Mouse (Mus musculus) heart, embryonic 14.5 days (tissue): Measurements from ENCODE around the gene Apoc3. TPM values are rescaled to one million over a fixed set of nuclear protein-coding genes. Genes with fewer than 3 reads are reported as not detected.

ENCODE experiments used
- ATAC-seq: fragments of 200-750 bp; cut with Nextera tagmentation; 2 replicates; pipeline ENCODE4 v1.8.0; 2017; ENCODE audit warnings: low read depth, moderate TSS enrichment; ENCODE audit not compliant: insufficient number of reproducible peaks, insufficient read depth, low FRiP score
- H3K27ac ChIP-seq, 2 experiments: fragments of 200-500 bp in 1 of 2; fragments of 300-500 bp in 1 of 2; sonication (generic) in 1 of 2; replicated peaks in 1 of 2; 2 replicates each; pipeline ENCODE4 v1.5.1; 2012 to 2014; ENCODE audit warnings: low read depth in 2 of 2, low read length in 2 of 2, control low read depth in 1 of 2, mild to moderate bottlenecking in 1 of 2, mixed read lengths in 1 of 2; ENCODE audit not compliant: control insufficient read depth in 1 of 2, insufficient read depth in 1 of 2
- H3K27me3 ChIP-seq: fragments of 300-500 bp; sonication (generic); 2 replicates; pipeline ENCODE4 v1.6.1; 2014; ENCODE audit warnings: mild to moderate bottlenecking, low read length, control low read depth; ENCODE audit not compliant: control insufficient read depth, insufficient read depth
- H3K36me3 ChIP-seq: fragments of 300-500 bp; sonication (generic); 2 replicates; pipeline ENCODE4 v1.6.1; 2014; ENCODE audit warnings: mild to moderate bottlenecking, control low read depth, low read length, mixed read lengths; ENCODE audit not compliant: control insufficient read depth, insufficient read depth
- H3K4me1 ChIP-seq, 2 experiments: fragments of 200-500 bp in 1 of 2; fragments of 300-500 bp in 1 of 2; sonication (generic) in 1 of 2; 2 replicates each; pipeline ENCODE4 v1.6.1; 2012 to 2014; ENCODE audit warnings: low read length in 2 of 2, control low read depth in 1 of 2, mixed read lengths in 1 of 2; ENCODE audit not compliant: control insufficient read depth in 2 of 2, insufficient read depth in 2 of 2
- H3K4me2 ChIP-seq: fragments of 300-500 bp; sonication (generic); 2 replicates; pipeline ENCODE4 v1.6.1; 2014; ENCODE audit warnings: mild to moderate bottlenecking, low read length
- H3K4me3 ChIP-seq, 2 experiments: fragments of 200-500 bp in 1 of 2; fragments of 300-500 bp in 1 of 2; sonication (generic) in 1 of 2; 2 replicates each; pipeline ENCODE4 v1.5.1; 2012 to 2014; ENCODE audit warnings: low read length in 2 of 2, mild to moderate bottlenecking in 2 of 2, control low read depth in 1 of 2, low read depth in 1 of 2, moderate library complexity in 1 of 2; ENCODE audit not compliant: control insufficient read depth in 1 of 2, insufficient read depth in 1 of 2
- H3K9ac ChIP-seq: fragments of 300-500 bp; sonication (generic); 2 replicates; pipeline ENCODE4 v1.6.1; 2014; ENCODE audit warnings: mild to moderate bottlenecking, low read length
- H3K9me3 ChIP-seq: fragments of 300-500 bp; sonication (generic); 2 replicates; pipeline ENCODE4 v1.6.1; 2016; ENCODE audit warnings: low read length, control low read depth; ENCODE audit not compliant: control insufficient read depth
- WGBS: fragments of 180-500 bp; shearing (Covaris S2); extraction: QIAGEN DNeasy Blood & Tissue Kit; methylation state at CpG from one replicate; pipeline ENCODE4 v1.1.7; 2014; 5-methylcytosine and 5-hydroxymethylcytosine counted together
- polyA plus RNA-seq: library from polyadenylated mRNA; unstranded; fragments of >200 nt; fragmentation: Nextera tagmentation; extraction: Ambion mirVana; gene quantifications from 2 replicates; pipeline ENCODE4 v1.2.1, GENCODE M21; 2014

Apoc3 gene
- polyA plus RNA-seq, 1 experiment from 2014 or later: not detected

DNA sequence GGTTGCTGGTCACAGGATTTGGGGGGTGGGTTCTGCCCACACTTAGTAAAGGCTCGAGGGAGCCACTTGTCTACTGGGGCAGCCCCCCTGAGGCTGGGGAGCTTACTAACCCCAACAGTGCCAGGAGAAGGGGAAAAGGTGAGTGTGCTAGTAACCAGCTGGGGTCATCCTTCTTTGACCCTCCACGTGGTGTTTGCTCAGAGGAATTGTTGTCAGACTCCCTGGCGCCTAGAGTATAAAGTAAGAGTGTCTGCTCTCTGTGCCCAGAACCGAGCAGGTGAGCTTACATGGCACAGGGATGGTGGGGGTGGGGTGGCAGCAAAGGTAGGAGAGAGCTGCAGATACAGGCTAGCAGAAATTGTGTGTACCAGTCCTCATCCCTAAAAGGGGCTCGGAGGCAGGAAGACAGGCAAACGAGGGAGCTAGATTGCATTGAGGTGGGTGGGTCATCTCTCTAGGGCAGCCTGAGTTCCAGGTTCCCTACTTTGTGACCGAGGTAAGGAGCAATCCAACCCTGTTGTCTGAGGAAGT lies 33.0 kb upstream of the Apoc3 start, which contains the start of gene Apoa5:
Gene Apoa5, plus strand, starts transcription at position 291 of the 531 bp plus-strand sequence.
- WGBS: 50% methylated on average over 7 of the region's 7 CpGs
- Histone ChIP-seq H3K27me3 (peaks cover 33% of the 10 kb centered on the region), H3K27ac (no peak within 1 kb of the TSS), H3K4me2 (no peak within 1 kb of the TSS), H3K4me3 (no peak within 1 kb of the TSS), H3K36me3 (no peaks in the 10 kb centered on the region), H3K4me1 (peaks cover under 1 to 2% of the 10 kb centered on the region in 2 experiments; a peak in 1 of 4 replicates), H3K9ac (no peak within 1 kb of the TSS), H3K9me3 (no peaks in the 10 kb centered on the region)
- ATAC-seq: no peak

DNA sequence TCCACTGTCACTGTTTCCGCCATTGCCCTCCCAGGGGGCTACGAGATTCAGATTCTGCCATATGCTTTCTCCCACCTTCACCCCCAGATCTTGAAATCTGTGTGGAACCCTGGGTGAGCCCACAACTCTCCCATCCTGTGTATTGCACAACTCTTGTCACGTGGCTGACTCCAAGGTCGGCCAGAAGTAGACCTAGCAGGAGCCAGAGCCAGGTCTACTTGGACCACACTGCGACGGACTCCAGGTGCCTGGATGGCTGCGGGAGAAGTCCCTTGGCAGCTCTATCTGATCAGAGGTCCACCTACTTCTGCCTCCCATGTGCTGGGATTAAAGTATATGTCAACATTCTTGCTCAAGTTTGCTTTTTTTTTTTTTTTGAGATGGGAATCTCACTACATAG lies 25.7 kb upstream of the Apoc3 start:
- H3K4me3 ChIP-seq: no peak overlapping the region
- no peak for ATAC-seq
- no peak overlapping the region for H3K27ac ChIP-seq
- WGBS: 86% methylated on average over 7 of the region's 7 CpGs
- peaks cover 0 to 2% of the 10 kb centered on the region in 2 experiments; a peak in 1 of 4 replicates for H3K4me1 ChIP-seq
- H3K4me2 ChIP-seq: no peak overlapping the region
- no peaks in the 10 kb centered on the region for H3K9me3 ChIP-seq
- H3K27me3 ChIP-seq: no peaks in the 10 kb centered on the region
- no peak overlapping the region for H3K9ac ChIP-seq
- H3K36me3 ChIP-seq: no peaks in the 10 kb centered on the region

DNA sequence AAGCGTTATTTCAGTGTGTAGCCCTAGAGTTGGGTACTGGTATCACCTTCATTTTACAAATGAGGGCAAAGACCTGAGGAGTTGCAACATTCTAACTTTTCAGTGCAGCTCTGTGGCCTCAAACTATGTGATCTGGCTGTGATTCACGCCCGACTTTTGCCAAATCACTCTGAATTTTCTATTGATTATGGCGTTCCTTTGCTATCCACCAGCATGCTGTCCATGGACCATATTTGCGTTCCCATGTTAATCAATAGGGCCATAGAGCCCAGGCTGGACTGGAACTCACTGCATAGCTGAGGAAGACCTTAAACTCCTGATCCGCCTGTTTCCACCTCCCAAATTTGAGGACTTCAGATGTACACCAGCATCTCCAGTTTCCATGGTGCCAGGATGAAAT lies 23.7 kb upstream of the Apoc3 start:
- Histone ChIP-seq H3K36me3 (no peaks in the 10 kb centered on the region), H3K4me3 (no peak overlapping the region), H3K9ac (no peak overlapping the region), H3K27ac (no peak overlapping the region), H3K9me3 (no peaks in the 10 kb centered on the region), H3K4me2 (no peak overlapping the region), H3K27me3 (no peaks in the 10 kb centered on the region), H3K4me1 (peaks cover 0 to 2% of the 10 kb centered on the region in 2 experiments; a peak in 1 of 4 replicates)
- ATAC-seq: no peak
- WGBS: 79% methylated on average over 6 of the region's 6 CpGs

DNA sequence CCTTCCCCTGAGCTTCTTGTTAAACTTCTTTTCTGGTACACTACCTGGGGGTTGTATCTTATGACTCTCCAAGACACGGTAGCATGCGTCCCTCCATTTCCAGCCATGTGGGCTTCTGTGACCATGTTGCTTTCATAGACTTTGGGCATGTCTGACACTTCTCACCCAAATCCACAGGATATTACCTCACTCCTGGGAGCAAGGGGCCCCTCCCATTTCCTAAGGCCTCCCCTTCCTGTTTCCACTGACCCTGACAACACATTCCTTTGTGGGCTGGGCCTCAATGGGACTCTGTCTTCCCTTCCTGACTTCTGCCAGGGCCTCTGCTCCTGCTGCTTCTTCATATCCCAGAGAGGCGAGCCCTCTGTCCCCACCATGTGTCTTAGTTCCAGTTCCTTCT lies 22.1 kb upstream of the Apoc3 start:
- no peaks in the 10 kb centered on the region for H3K9me3 ChIP-seq
- H3K4me2 ChIP-seq: no peak overlapping the region
- no peak overlapping the region for H3K4me3 ChIP-seq
- no peak overlapping the region for H3K9ac ChIP-seq
- peak; percentile 62; the same call in 1 of the 2 replicates for ATAC-seq
- peaks cover 0 to 2% of the 10 kb centered on the region in 2 experiments; a peak in 1 of 4 replicates for H3K4me1 ChIP-seq
- H3K36me3 ChIP-seq: no peaks in the 10 kb centered on the region
- 79% methylated on average over 3 of the region's 3 CpGs for WGBS
- H3K27me3 ChIP-seq: no peaks in the 10 kb centered on the region
- H3K27ac ChIP-seq: peak overlapping the region in 1 of 2 experiments; percentile 76; a peak in 3 of 4 replicates

DNA sequence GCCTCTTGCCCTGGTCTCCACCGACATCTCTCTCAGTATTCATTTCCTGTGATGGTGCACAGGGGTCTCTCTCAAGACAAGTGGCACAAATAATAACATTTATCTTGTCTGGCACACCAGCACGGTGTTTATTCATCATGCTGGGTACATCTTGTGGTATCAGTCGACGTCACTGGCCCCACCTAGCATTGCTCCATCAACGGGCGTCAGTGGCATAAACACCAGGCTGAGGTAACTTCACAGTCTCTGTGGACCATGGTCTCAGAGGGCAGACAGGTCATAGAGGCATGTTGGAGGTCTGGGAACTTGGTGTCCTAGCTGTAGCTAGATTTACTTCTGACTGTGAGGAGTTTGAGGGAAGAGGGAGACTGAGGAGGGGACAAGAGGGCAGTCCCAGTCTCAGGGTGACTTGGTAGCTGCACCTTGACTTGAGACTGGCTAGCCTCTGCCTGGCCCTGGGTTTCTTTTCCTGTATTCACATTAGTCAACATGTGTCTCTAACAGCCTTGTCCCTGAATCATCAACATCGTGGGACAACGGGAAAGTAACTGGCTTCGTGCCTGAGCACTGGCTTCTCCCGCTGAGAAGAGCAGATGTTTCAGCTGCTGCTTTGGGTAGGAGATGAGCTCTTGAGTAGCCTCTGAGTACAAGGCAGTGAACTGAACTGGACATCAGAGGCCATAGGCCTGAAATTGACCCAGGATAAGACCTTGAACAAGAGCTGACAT lies 21.4 kb upstream of the Apoc3 start:
- H3K9ac ChIP-seq: no peak overlapping the region
- no peaks in the 10 kb centered on the region for H3K27me3 ChIP-seq
- WGBS: 77% methylated on average over 10 of the region's 10 CpGs
- no peak for ATAC-seq
- H3K9me3 ChIP-seq: no peaks in the 10 kb centered on the region
- H3K27ac ChIP-seq: peak overlapping the region in 1 of 2 experiments; percentile 60; a peak in 2 of 4 replicates
- peaks cover 0 to 2% of the 10 kb centered on the region in 2 experiments; a peak in 1 of 4 replicates for H3K4me1 ChIP-seq
- no peaks in the 10 kb centered on the region for H3K36me3 ChIP-seq
- no peak overlapping the region for H3K4me3 ChIP-seq
- H3K4me2 ChIP-seq: no peak overlapping the region

DNA sequence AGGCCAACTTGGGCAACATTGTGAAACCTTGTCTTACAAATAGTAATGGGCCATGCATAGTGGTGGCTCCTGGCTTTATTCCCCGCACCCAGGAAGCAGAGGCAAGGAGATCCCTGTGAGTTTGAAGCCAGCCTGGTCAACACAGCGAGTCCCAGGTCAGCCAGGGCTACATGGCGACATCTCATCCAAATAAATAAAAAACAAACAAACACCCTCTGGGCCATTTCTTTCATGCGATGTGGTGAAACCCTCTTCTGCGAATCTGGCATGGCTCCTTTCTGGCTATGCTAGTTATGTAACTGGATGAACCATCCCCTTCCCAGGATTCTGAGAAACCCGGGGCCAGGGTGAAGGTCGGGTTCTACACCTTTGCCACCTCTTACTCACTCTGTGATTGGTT lies 20.7 kb upstream of the Apoc3 start:
- no peaks in the 10 kb centered on the region for H3K9me3 ChIP-seq
- WGBS: 84% methylated on average over 7 of the region's 7 CpGs
- H3K4me2 ChIP-seq: no peak overlapping the region
- no peaks in the 10 kb centered on the region for H3K27me3 ChIP-seq
- H3K36me3 ChIP-seq: no peaks in the 10 kb centered on the region
- ATAC-seq: no peak
- no peak overlapping the region for H3K27ac ChIP-seq
- H3K9ac ChIP-seq: no peak overlapping the region
- peaks cover 0 to 2% of the 10 kb centered on the region in 2 experiments; a peak in 1 of 4 replicates for H3K4me1 ChIP-seq
- H3K4me3 ChIP-seq: no peak overlapping the region

DNA sequence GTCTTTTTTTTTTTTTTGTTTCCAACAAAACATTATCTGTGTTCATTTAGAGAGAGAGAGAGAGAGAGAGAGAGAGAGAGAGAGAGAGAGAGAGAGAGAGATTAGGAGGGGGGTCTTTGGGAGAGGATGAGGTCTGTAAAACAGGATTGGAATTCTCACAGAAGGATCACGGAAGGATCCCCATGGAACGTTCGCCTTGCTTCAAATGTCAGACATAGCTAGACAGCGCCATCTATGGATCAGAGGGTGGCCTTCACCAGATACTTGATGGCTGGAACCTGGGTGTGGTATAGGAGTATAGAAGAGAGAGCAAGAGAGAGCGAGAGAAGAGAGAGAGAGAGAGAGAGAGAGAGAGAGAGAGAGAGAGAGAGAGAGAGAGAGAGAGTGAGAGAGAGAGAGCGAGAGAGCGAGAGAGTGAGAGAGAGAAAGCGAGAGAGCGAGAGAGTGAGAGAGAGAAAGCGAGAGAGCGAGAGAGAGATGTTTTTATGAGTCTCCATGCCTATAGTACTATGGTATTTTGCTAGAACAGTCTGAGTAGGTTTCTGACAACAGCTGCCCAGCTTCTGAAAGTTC lies 11.4 kb upstream of the Apoc3 start:
- peaks cover 6 to 11% of the 10 kb centered on the region in 2 experiments; a peak in 3 of 4 replicates for H3K4me1 ChIP-seq
- no peak overlapping the region for H3K4me2 ChIP-seq
- no peak overlapping the region for H3K4me3 ChIP-seq
- H3K9me3 ChIP-seq: no peaks in the 10 kb centered on the region
- no peak overlapping the region for H3K9ac ChIP-seq
- WGBS: 23% methylated on average over 11 of the region's 11 CpGs
- no peak overlapping the region for H3K27ac ChIP-seq
- H3K36me3 ChIP-seq: no peaks in the 10 kb centered on the region
- H3K27me3 ChIP-seq: no peaks in the 10 kb centered on the region
- ATAC-seq: peak; percentile 55; the same call in 1 of the 2 replicates
